Mouse (Mus musculus): ENCODE data around the gene Atp5d. TPM values are rescaled to one million over a fixed set of nuclear protein-coding genes. Genes with fewer than 3 reads are reported as not detected.

Atp5d gene
- polyA plus RNA-seq (2012; rRNA removed), result 736 and 758 TPM in 2 replicates

- peak; percentile 84 to 85 for DNase-seq
- Histone ChIP-seq H3K27ac (ENCODE audit: insufficient read depth, low read length) (peak within 1 kb of the TSS; percentile 50), H3K4me3 (replicated peaks; ENCODE audit: insufficient read depth, low read depth, low read length) (peak within 1 kb of the TSS; percentile 87), H3K27me3 (ENCODE audit: control insufficient read depth, insufficient read depth, low read length) (no peaks in the 10 kb centered on the region), H3K4me1 (ENCODE audit: control insufficient read depth, insufficient read depth, low read length) (peaks cover 7% of the 10 kb centered on the region; the same call in 1 of the 2 replicates)
- under 1% methylated on average over 82 of the region's 94 CpGs for WGBS
- TF ChIP-seq POLR2A (IDR thresholded peaks at IDR 0.05; ENCODE audit: borderline replicate concordance, insufficient read depth, low read length) (peak; percentile 60), CTCF (IDR thresholded peaks at IDR 0.05; ENCODE audit: borderline replicate concordance, insufficient read depth, low read depth, low read length) (no peak)
These were observed at the start of gene Atp5d for GRCm38 (mm10) chr10:80138553-80139438. Gene Atp5d (plus strand): TSS chr10:80138632.

GRCm38 (mm10) chr10:80089146-80089545, 49.3 kb upstream of the Atp5d start:
- DNase-seq, result no peak
- TF ChIP-seq CTCF (IDR thresholded peaks at IDR 0.05; ENCODE audit: borderline replicate concordance, insufficient read depth, low read depth, low read length) (0 out of 2 replicates have a peak, but pooled peaks have one; percentile 19), POLR2A (IDR thresholded peaks at IDR 0.05; ENCODE audit: borderline replicate concordance, insufficient read depth, low read length) (no peak)
- Histone ChIP-seq H3K4me1 (ENCODE audit: control insufficient read depth, insufficient read depth, low read length) (peaks cover 29% of the 10 kb centered on the region), H3K27me3 (ENCODE audit: control insufficient read depth, insufficient read depth, low read length) (no peaks in the 10 kb centered on the region), H3K27ac (ENCODE audit: insufficient read depth, low read length) (no peak overlapping the region), H3K4me3 (replicated peaks; ENCODE audit: insufficient read depth, low read depth, low read length) (no peak overlapping the region)
- WGBS, result 48% methylated on average over 4 of the region's 4 CpGs

GRCm38 (mm10) chr10:80091527-80091926, 46.9 kb upstream of the Atp5d start:
- no peaks in the 10 kb centered on the region for H3K27me3 ChIP-seq (ENCODE audit: control insufficient read depth, insufficient read depth, low read length)
- H3K4me1 ChIP-seq (ENCODE audit: control insufficient read depth, insufficient read depth, low read length), result peaks cover 21% of the 10 kb centered on the region
- H3K4me3 ChIP-seq (replicated peaks; ENCODE audit: insufficient read depth, low read depth, low read length), result no peak overlapping the region
- no peak for DNase-seq
- H3K27ac ChIP-seq (ENCODE audit: insufficient read depth, low read length), result no peak overlapping the region
- WGBS, result 41% methylated on average over 6 of the region's 6 CpGs
- TF ChIP-seq POLR2A (IDR thresholded peaks at IDR 0.05; ENCODE audit: borderline replicate concordance, insufficient read depth, low read length) (no peak), CTCF (IDR thresholded peaks at IDR 0.05; ENCODE audit: borderline replicate concordance, insufficient read depth, low read depth, low read length) (no peak)

GRCm38 (mm10) chr10:80092690-80093089, 45.7 kb upstream of the Atp5d start:
- no peak for DNase-seq
- Histone ChIP-seq H3K4me3 (replicated peaks; ENCODE audit: insufficient read depth, low read depth, low read length) (no peak overlapping the region), H3K27ac (ENCODE audit: insufficient read depth, low read length) (no peak overlapping the region), H3K27me3 (ENCODE audit: control insufficient read depth, insufficient read depth, low read length) (no peaks in the 10 kb centered on the region), H3K4me1 (ENCODE audit: control insufficient read depth, insufficient read depth, low read length) (peaks cover 12% of the 10 kb centered on the region)
- WGBS, result 72% methylated on average over 5 of the region's 5 CpGs
- TF ChIP-seq POLR2A (IDR thresholded peaks at IDR 0.05; ENCODE audit: borderline replicate concordance, insufficient read depth, low read length) (no peak), CTCF (IDR thresholded peaks at IDR 0.05; ENCODE audit: borderline replicate concordance, insufficient read depth, low read depth, low read length) (no peak)

- DNase-seq, result no peak
- no peak for TF ChIP-seq POLR2A (IDR thresholded peaks at IDR 0.05; ENCODE audit: borderline replicate concordance, insufficient read depth, low read length)
- no peak for TF ChIP-seq CTCF (IDR thresholded peaks at IDR 0.05; ENCODE audit: borderline replicate concordance, insufficient read depth, low read depth, low read length)
These were observed 44.3 kb upstream of the Atp5d start for GRCm38 (mm10) chr10:80094085-80094484.

GRCm38 (mm10) chr10:80094684-80095083, 43.7 kb upstream of the Atp5d start:
- peaks cover 8% of the 10 kb centered on the region for H3K4me1 ChIP-seq (ENCODE audit: control insufficient read depth, insufficient read depth, low read length)
- no peak overlapping the region for H3K4me3 ChIP-seq (replicated peaks; ENCODE audit: insufficient read depth, low read depth, low read length)
- no peak overlapping the region for H3K27ac ChIP-seq (ENCODE audit: insufficient read depth, low read length)
- no peak for DNase-seq
- TF ChIP-seq CTCF (IDR thresholded peaks at IDR 0.05; ENCODE audit: borderline replicate concordance, insufficient read depth, low read depth, low read length), result no peak
- TF ChIP-seq POLR2A (IDR thresholded peaks at IDR 0.05; ENCODE audit: borderline replicate concordance, insufficient read depth, low read length), result no peak
- 57% methylated on average over 3 of the region's 3 CpGs for WGBS
- no peaks in the 10 kb centered on the region for H3K27me3 ChIP-seq (ENCODE audit: control insufficient read depth, insufficient read depth, low read length)

More at GRCm38 (mm10) chr10:80094085-80094484, 44.3 kb upstream of the Atp5d start:
- Histone ChIP-seq H3K4me3 (replicated peaks; ENCODE audit: insufficient read depth, low read depth, low read length) (no peak overlapping the region), H3K4me1 (ENCODE audit: control insufficient read depth, insufficient read depth, low read length) (peaks cover 10% of the 10 kb centered on the region), H3K27me3 (ENCODE audit: control insufficient read depth, insufficient read depth, low read length) (no peaks in the 10 kb centered on the region), H3K27ac (ENCODE audit: insufficient read depth, low read length) (no peak overlapping the region)
- 91% methylated on average over 6 of the region's 6 CpGs for WGBS

- no peak for TF ChIP-seq POLR2A (IDR thresholded peaks at IDR 0.05; ENCODE audit: borderline replicate concordance, insufficient read depth, low read length)
- no peak for TF ChIP-seq CTCF (IDR thresholded peaks at IDR 0.05; ENCODE audit: borderline replicate concordance, insufficient read depth, low read depth, low read length)
- Histone ChIP-seq H3K27me3 (ENCODE audit: control insufficient read depth, insufficient read depth, low read length) (no peaks in the 10 kb centered on the region), H3K4me3 (replicated peaks; ENCODE audit: insufficient read depth, low read depth, low read length) (no peak overlapping the region), H3K4me1 (ENCODE audit: control insufficient read depth, insufficient read depth, low read length) (peaks cover 8% of the 10 kb centered on the region), H3K27ac (ENCODE audit: insufficient read depth, low read length) (no peak overlapping the region)
- no peak for DNase-seq
- WGBS, result 79% methylated on average over 5 of the region's 5 CpGs
These were observed 42.9 kb upstream of the Atp5d start for GRCm38 (mm10) chr10:80095547-80095946.

GRCm38 (mm10) chr10:80097275-80097674, 41.2 kb upstream of the Atp5d start:
- 20% methylated on average over 6 of the region's 7 CpGs for WGBS
- DNase-seq, result no peak
- no peaks in the 10 kb centered on the region for H3K27me3 ChIP-seq (ENCODE audit: control insufficient read depth, insufficient read depth, low read length)
- TF ChIP-seq CTCF (IDR thresholded peaks at IDR 0.05; ENCODE audit: borderline replicate concordance, insufficient read depth, low read depth, low read length) (no peak), POLR2A (IDR thresholded peaks at IDR 0.05; ENCODE audit: borderline replicate concordance, insufficient read depth, low read length) (no peak)
- no peak overlapping the region for H3K4me3 ChIP-seq (replicated peaks; ENCODE audit: insufficient read depth, low read depth, low read length)
- no peak overlapping the region for H3K27ac ChIP-seq (ENCODE audit: insufficient read depth, low read length)
- peaks cover 15% of the 10 kb centered on the region for H3K4me1 ChIP-seq (ENCODE audit: control insufficient read depth, insufficient read depth, low read length)

All from cerebellum, adult 2 months (tissue).